11 mouse cellular contexts compared by ENCODE assay signal in the genomic region with DNA sequence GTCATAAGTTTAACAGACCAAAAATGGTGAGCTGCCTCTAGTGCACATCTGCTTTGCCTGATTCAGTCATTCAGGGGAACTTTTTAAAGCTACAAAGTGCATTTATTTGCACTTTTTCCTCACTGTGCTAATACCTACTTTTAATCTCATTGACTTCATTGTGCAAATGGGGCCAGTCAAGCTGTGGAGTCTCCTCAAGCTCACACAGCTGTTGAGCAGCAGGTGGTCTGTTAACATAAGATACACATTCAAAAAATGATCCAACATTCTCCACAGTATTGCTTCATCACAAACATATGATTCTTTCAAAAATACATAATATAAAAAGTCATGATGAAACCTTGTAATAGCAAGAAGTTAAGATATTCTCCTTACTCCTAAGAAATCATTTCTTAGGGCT.
"Had no signal": no experiment of that assay in that cellular context is flagged by ENCODE, and none has a peak within 500 bp of the region (broad histone marks: within the 10 kb centered on the region; RNA-seq: fewer than 3 reads in every experiment).

No protein-coding gene starts in this region.

- H3K27ac ChIP-seq: limb, embryonic 15.5 days; liver, embryonic 12.5 days; neural tube, embryonic 15.5 days had no signal

- H3K9ac ChIP-seq: limb, embryonic 15.5 days; liver, embryonic 12.5 days; neural tube, embryonic 15.5 days had no signal

- H3K4me1 ChIP-seq: limb, embryonic 15.5 days; liver, embryonic 12.5 days; neural tube, embryonic 15.5 days had no signal

- DNase-seq: kidney, adult 18-20 months; kidney, postnatal 10 days; kidney, postnatal 4 days; lung, postnatal 36 days; right cerebral cortex, postnatal 4 days; spleen, adult 18-20 months; thymus, adult 18-20 months; thymus, postnatal 14 days had no signal

- H3K4me3 ChIP-seq: limb, embryonic 15.5 days; liver, embryonic 12.5 days; neural tube, embryonic 15.5 days had no signal

- H3K9me3 ChIP-seq: limb, embryonic 15.5 days; liver, embryonic 12.5 days; neural tube, embryonic 15.5 days had no signal

- ATAC-seq: liver, embryonic 12.5 days had no signal

- H3K27me3 ChIP-seq: limb, embryonic 15.5 days; liver, embryonic 12.5 days; neural tube, embryonic 15.5 days had no signal

- H3K36me3 ChIP-seq: limb, embryonic 15.5 days; liver, embryonic 12.5 days; neural tube, embryonic 15.5 days had no signal

- H3K4me2 ChIP-seq: limb, embryonic 15.5 days; liver, embryonic 12.5 days; neural tube, embryonic 15.5 days had no signal
